Mouse (Mus musculus) liver, postnatal 0 days (tissue): ENCODE results near the gene Galntl5. TPM values are rescaled to one million over a fixed set of nuclear protein-coding genes. Genes with fewer than 3 reads are reported as not detected.

Source experiments
- ATAC-seq: fragments of 200-750 bp; cut with Nextera tagmentation; 2 replicates; pipeline ENCODE4 v1.8.0; 2017; ENCODE audit warnings: mild to moderate bottlenecking, moderate library complexity
- DNase-seq: peaks from one replicate; pipeline ENCODE4 v3.0.0-alpha.2; 2016
- H3K27ac ChIP-seq: fragments of 300-500 bp; sonication (generic); 2 replicates; pipeline ENCODE4 v1.5.1; 2014; ENCODE audit warnings: antibody characterized with exemption, moderate library complexity, mild to moderate bottlenecking, low read depth
- H3K27me3 ChIP-seq: fragments of 300-500 bp; sonication (generic); 2 replicates; pipeline ENCODE4 v1.6.1; 2014; ENCODE audit warnings: low read length, control low read depth, mixed read lengths; ENCODE audit not compliant: insufficient read depth
- H3K36me3 ChIP-seq: fragments of 300-500 bp; sonication (generic); replicated peaks from 2 replicates; pipeline ENCODE4 v1.6.1; 2014; ENCODE audit warnings: mild to moderate bottlenecking, control low read depth, low read length, moderate library complexity, mixed read lengths; ENCODE audit not compliant: insufficient read depth
- H3K4me1 ChIP-seq: fragments of 300-500 bp; sonication (generic); 2 replicates; pipeline ENCODE4 v1.6.1; 2014; ENCODE audit warnings: antibody characterized with exemption, mild to moderate bottlenecking, control low read depth; ENCODE audit not compliant: insufficient read depth
- H3K4me2 ChIP-seq: fragments of 300-500 bp; sonication (generic); 2 replicates; pipeline ENCODE4 v1.6.1; 2014; ENCODE audit warnings: low read depth, mild to moderate bottlenecking, low read length, moderate library complexity, mixed read lengths
- H3K4me3 ChIP-seq: fragments of 300-500 bp; sonication (generic); 2 replicates; pipeline ENCODE4 v1.5.1; 2014; ENCODE audit warnings: low read depth, low read length
- H3K9ac ChIP-seq: fragments of 300-500 bp; sonication (generic); replicated peaks from 2 replicates; pipeline ENCODE4 v1.6.1; 2014; ENCODE audit warnings: mild to moderate bottlenecking, moderate library complexity
- H3K9me3 ChIP-seq: fragments of 300-500 bp; sonication (generic); 2 replicates; pipeline ENCODE4 v1.6.1; 2016; ENCODE audit warnings: mild to moderate bottlenecking, control low read depth, low read length, mixed read lengths
- CTCF ChIP-seq: sonication (generic); IDR thresholded peaks from 2 replicates; pipeline ENCODE4 v1.5.1; 2016; ENCODE audit warnings: antibody characterized with exemption, low read depth
- EP300 ChIP-seq: IDR thresholded peaks from 2 replicates; pipeline ENCODE4 v1.6.1; 2016; ENCODE audit warnings: antibody characterized with exemption, low read depth, mild to moderate bottlenecking
- WGBS: fragments of 180-500 bp; shearing (Covaris S2); extraction: QIAGEN DNeasy Blood & Tissue Kit; methylation state at CpG from one replicate; pipeline ENCODE4 v1.1.7; 2014; ENCODE audit not compliant: insufficient replicate concordance; 5-methylcytosine and 5-hydroxymethylcytosine counted together
- polyA plus RNA-seq: library from polyadenylated mRNA; unstranded; fragments of >200 nt; fragmentation: Nextera tagmentation; extraction: Ambion mirVana; gene quantifications from 2 replicates; pipeline ENCODE4 v1.2.1, GENCODE M21; 2015

Gene Galntl5
- polyA plus RNA-seq, 1 experiment from 2014 or later = not detected

GRCm38 (mm10) chr5:25246473-25246865, 65.2 kb downstream of the Galntl5 start:
- no peaks in the 10 kb centered on the region for H3K9me3 ChIP-seq
- H3K36me3 ChIP-seq = peaks cover 6% of the 10 kb centered on the region; the same call in 1 of the 2 replicates
- no peak overlapping the region for H3K4me2 ChIP-seq
- no peaks in the 10 kb centered on the region for H3K27me3 ChIP-seq
- no peak overlapping the region for H3K4me3 ChIP-seq
- H3K27ac ChIP-seq = peak overlapping the region; percentile 53
- WGBS = 56% methylated on average over 1 of the region's 1 CpGs
- TF ChIP-seq CTCF (no peak), EP300 (no peak)
- H3K4me1 ChIP-seq = peaks cover 3% of the 10 kb centered on the region; the same call in 1 of the 2 replicates
- ATAC-seq = no peak
- H3K9ac ChIP-seq = no peak overlapping the region
- DNase-seq = no peak

- Histone ChIP-seq H3K9me3 (no peaks in the 10 kb centered on the region), H3K4me1 (peaks cover 3% of the 10 kb centered on the region; the same call in 1 of the 2 replicates), H3K27me3 (no peaks in the 10 kb centered on the region), H3K36me3 (peaks cover 7% of the 10 kb centered on the region; the same call in 1 of the 2 replicates), H3K4me2 (no peak overlapping the region), H3K9ac (no peak overlapping the region), H3K4me3 (no peak overlapping the region), H3K27ac (peak overlapping the region; percentile 53)
- DNase-seq (no peak), ATAC-seq (0 out of 2 replicates have a peak, but pooled peaks have one; percentile 40)
- WGBS = 53% methylated on average over 3 of the region's 3 CpGs
- TF ChIP-seq CTCF (no peak), EP300 (no peak)
Measured at GRCm38 (mm10) chr5:25247036-25247435, 65.8 kb downstream of the Galntl5 start.

GRCm38 (mm10) chr5:25252423-25252822, 71.2 kb downstream of the Galntl5 start:
- H3K4me3 ChIP-seq = no peak overlapping the region
- peaks cover 8% of the 10 kb centered on the region for H3K4me1 ChIP-seq
- H3K27me3 ChIP-seq = no peaks in the 10 kb centered on the region
- TF ChIP-seq CTCF (no peak), EP300 (no peak)
- H3K9ac ChIP-seq = no peak overlapping the region
- peaks cover 27% of the 10 kb centered on the region for H3K36me3 ChIP-seq
- no peak overlapping the region for H3K4me2 ChIP-seq
- H3K27ac ChIP-seq = peak overlapping the region; percentile 55; the same call in 1 of the 2 replicates
- no peak for DNase-seq
- H3K9me3 ChIP-seq = no peaks in the 10 kb centered on the region
- peak; percentile 33; the same call in 1 of the 2 replicates for ATAC-seq
- 55% methylated on average over 2 of the region's 2 CpGs for WGBS

- 70% methylated on average over 8 of the region's 8 CpGs for WGBS
- Histone ChIP-seq H3K9me3 (no peaks in the 10 kb centered on the region), H3K27ac (0 out of 2 replicates have a peak overlapping the region, but pooled peaks have one; percentile 11), H3K4me2 (no peak overlapping the region), H3K27me3 (no peaks in the 10 kb centered on the region), H3K4me1 (peaks cover 8% of the 10 kb centered on the region), H3K36me3 (peaks cover 30% of the 10 kb centered on the region), H3K4me3 (no peak overlapping the region), H3K9ac (no peak overlapping the region)
- no peak for TF ChIP-seq EP300
- TF ChIP-seq CTCF = no peak
- ATAC-seq (no peak), DNase-seq (no peak)
Measured at GRCm38 (mm10) chr5:25252825-25253544, 71.7 kb downstream of the Galntl5 start.

GRCm38 (mm10) chr5:25254491-25254890, 73.2 kb downstream of the Galntl5 start:
- H3K27ac ChIP-seq = no peak overlapping the region
- no peaks in the 10 kb centered on the region for H3K27me3 ChIP-seq
- WGBS = 71% methylated on average over 4 of the region's 4 CpGs
- H3K4me1 ChIP-seq = peaks cover 8% of the 10 kb centered on the region
- H3K9ac ChIP-seq = no peak overlapping the region
- H3K4me3 ChIP-seq = no peak overlapping the region
- H3K4me2 ChIP-seq = no peak overlapping the region
- ATAC-seq (no peak), DNase-seq (no peak)
- H3K9me3 ChIP-seq = no peaks in the 10 kb centered on the region
- peaks cover 39% of the 10 kb centered on the region for H3K36me3 ChIP-seq
- TF ChIP-seq CTCF (no peak), EP300 (no peak)

GRCm38 (mm10) chr5:25256686-25257085, 75.4 kb downstream of the Galntl5 start:
- Histone ChIP-seq H3K27me3 (no peaks in the 10 kb centered on the region), H3K27ac (no peak overlapping the region), H3K36me3 (peaks cover 40% of the 10 kb centered on the region), H3K4me1 (peaks cover 8% of the 10 kb centered on the region), H3K9ac (no peak overlapping the region), H3K4me2 (no peak overlapping the region), H3K4me3 (no peak overlapping the region), H3K9me3 (no peaks in the 10 kb centered on the region)
- DNase-seq (no peak), ATAC-seq (no peak)
- no peak for TF ChIP-seq CTCF
- no peak for TF ChIP-seq EP300
- 89% methylated on average over 2 of the region's 2 CpGs for WGBS
